Mouse (Mus musculus): ENCODE measurements at regions not wholly inside any gene's neighbourhood (a gene's known extent, or its start where the extent isn't known, plus 50 kb on each side); places are given as distances from the start of the nearest gene placed in this dataset.

DNA sequence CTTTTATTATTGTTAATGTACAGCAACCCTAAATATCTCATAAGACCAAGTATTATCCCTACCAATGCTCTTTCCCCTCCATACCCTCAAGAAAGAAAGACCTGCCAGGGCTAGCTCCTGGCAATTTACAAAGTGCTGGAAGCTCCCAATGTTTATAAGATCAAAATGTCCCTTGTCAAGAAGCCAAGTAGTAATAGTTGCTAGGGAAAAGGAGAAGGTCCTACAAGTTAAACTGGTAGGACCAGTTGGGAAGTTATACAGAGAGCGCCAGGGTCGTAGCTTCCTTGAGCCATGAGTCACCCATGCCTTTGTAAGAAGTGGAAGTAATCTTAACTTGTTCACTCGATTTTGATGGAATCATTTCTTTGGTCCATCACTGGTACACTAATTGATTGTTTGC lies 1344.1 kb downstream of the Zfp704 start:
- TF ChIP-seq POLR2A (IDR thresholded peaks at IDR 0.05; ENCODE audit: borderline replicate concordance, extremely low read depth, insufficient read depth, insufficient read length, poor library complexity, severe bottlenecking) = no peak
- no peak for TF ChIP-seq CTCF (IDR thresholded peaks at IDR 0.05; ENCODE audit: borderline replicate concordance, extremely low read depth, insufficient read depth, insufficient read length)
- no peak for DNase-seq (ENCODE audit: low read depth)

DNA sequence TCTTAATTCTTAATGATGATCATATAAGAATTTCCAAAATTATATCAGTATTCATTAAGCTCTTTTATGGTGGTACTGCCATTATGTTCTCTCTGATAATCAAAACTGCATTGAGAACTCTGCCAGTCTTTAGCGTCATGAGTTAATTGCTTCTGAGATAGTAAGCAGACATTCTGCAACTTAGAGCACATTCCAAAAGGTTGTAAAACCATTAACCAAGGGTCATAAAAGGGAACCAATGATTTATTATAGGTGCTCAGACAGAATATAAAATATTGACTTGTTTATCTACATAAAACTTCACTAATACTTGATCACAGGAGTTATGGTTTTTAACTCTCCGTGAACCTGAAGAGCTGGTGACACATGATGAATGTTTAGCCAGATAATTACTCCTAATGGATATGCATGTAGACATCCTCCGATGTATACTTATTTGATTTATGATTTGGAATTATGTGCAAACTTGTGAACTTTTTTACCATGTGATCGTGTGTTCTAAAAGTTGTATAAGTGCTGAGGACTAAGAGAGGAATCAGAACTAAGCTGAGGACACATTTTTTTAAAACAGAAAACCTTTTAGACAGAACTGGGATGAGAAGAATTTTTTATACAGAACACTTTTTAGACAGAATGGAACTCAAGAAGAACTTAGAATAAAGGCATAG lies 1345.4 kb downstream of the Zfp704 start:
- DNase-seq (ENCODE audit: low read depth) = no peak
- TF ChIP-seq POLR2A (IDR thresholded peaks at IDR 0.05; ENCODE audit: borderline replicate concordance, extremely low read depth, insufficient read depth, insufficient read length, poor library complexity, severe bottlenecking) = no peak
- TF ChIP-seq CTCF (IDR thresholded peaks at IDR 0.05; ENCODE audit: borderline replicate concordance, extremely low read depth, insufficient read depth, insufficient read length) = no peak

DNA sequence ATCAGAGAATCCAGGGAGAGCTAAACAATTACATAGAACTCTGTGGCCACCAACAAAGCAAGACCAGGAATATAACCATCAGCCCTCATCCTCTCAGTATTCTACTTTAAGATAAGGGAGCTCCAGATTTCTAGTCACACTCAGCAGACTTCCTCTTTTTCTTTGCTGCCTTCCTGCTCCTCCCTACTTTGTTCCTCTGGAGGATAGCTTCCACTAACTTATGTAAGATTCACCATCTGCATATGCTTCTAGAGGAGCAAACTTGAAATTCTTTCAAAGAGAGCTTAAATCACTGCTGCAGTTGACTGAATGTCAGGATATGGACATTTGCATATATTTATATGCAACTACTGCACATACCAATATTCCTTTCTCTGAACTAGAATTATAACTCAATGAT lies 1352.6 kb downstream of the Zfp704 start:
- TF ChIP-seq POLR2A (IDR thresholded peaks at IDR 0.05; ENCODE audit: borderline replicate concordance, extremely low read depth, insufficient read depth, insufficient read length, poor library complexity, severe bottlenecking) = no peak
- TF ChIP-seq CTCF (IDR thresholded peaks at IDR 0.05; ENCODE audit: borderline replicate concordance, extremely low read depth, insufficient read depth, insufficient read length) = no peak

DNA sequence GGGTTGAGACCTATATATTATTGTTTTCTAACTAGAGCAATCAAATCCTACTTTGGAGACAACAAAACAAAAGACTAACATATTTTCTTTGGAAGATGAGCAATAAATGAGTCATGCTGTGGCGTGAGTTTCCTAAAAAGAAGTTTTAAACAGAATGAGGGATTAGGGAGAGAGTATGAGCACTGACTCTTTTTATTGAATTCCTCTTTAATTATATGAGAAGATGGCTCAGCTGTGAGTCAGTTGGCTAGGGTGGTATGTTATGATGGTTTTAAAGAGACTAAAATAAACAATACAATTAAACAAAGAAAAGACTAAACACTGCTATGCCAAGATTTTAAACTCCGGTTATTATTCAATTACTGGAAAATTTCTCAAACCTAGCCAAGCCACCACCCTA lies 1357.6 kb downstream of the Zfp704 start:
- no peak for TF ChIP-seq POLR2A (IDR thresholded peaks at IDR 0.05; ENCODE audit: borderline replicate concordance, extremely low read depth, insufficient read depth, insufficient read length, poor library complexity, severe bottlenecking)
- TF ChIP-seq CTCF (IDR thresholded peaks at IDR 0.05; ENCODE audit: borderline replicate concordance, extremely low read depth, insufficient read depth, insufficient read length) = no peak
- DNase-seq (ENCODE audit: low read depth) = no peak

More for the DNA sequence above, 1352.6 kb downstream of the Zfp704 start:
- no peak for DNase-seq (ENCODE audit: low read depth)

DNA sequence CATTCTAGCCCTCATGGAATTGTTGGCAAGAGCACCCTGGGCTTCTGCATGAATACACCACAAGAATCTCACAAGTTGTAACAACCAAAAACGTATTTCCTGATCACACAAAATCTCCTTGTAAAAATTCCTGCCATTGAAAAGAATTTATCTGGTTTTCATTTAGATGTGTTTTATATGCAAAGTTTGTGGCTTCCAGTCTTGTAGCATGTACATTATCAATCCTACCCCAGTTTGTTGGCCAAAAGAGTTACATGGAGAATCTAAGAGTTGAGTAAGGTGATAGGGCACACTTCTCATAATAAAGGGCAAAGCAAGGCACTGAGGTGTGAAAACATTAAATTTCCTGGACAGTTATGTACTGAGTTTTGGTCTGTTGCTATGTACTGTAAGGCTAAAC lies 1361.0 kb downstream of the Zfp704 start:
- TF ChIP-seq CTCF (IDR thresholded peaks at IDR 0.05; ENCODE audit: borderline replicate concordance, extremely low read depth, insufficient read depth, insufficient read length) (no peak), POLR2A (IDR thresholded peaks at IDR 0.05; ENCODE audit: borderline replicate concordance, extremely low read depth, insufficient read depth, insufficient read length, poor library complexity, severe bottlenecking) (no peak)
- no peak for DNase-seq (ENCODE audit: low read depth)

DNA sequence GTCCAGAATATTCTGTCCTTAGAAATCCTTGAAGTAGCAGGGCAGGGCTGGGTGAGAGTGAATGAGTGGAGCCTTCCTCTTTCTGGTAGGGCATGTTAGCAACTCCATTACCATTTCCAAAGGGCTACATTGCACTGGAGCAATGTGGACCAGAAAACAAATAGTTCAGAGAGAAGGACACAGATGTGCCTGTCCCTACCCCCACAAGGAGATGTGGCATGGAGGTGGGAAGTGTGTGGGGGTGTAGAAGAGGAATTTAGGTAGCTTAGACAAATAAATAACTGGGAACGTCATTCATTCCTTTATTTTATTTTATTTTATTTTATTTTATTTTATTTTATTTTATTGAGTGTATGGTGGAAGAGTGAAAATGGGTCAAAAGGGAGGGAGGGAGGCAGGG lies 1364.1 kb downstream of the Zfp704 start:
- DNase-seq (ENCODE audit: low read depth) = peak; percentile 5

DNA sequence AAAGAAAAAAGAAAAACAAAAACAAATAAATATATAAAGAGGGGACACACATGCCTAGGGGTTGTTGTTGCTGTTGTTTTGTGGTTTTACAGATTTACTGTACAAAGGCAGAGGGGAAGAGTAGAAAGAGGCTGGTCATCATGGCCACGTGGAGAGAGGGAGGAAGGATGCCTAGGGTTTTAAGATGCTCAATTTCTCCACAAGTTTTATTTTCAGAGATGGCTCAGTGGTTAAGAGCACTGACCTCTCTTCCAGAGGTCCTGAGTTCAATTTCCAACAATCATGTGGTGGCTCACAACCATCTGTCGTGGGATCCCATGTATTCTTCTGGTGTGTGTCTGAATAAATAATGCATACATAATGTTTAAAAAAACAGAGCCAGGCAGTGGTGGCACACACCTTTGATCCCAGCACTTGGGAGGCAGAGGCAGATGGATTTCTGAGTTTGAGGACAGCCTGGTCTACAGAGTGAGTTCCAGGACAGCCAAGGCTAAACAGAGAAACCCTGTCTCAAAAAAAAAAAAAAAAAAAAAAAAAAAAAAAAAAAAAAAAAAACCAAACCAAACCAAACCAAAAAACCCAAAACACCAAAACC lies 1364.6 kb downstream of the Zfp704 start:
- peak; percentile 78 for DNase-seq (ENCODE audit: low read depth)

DNA sequence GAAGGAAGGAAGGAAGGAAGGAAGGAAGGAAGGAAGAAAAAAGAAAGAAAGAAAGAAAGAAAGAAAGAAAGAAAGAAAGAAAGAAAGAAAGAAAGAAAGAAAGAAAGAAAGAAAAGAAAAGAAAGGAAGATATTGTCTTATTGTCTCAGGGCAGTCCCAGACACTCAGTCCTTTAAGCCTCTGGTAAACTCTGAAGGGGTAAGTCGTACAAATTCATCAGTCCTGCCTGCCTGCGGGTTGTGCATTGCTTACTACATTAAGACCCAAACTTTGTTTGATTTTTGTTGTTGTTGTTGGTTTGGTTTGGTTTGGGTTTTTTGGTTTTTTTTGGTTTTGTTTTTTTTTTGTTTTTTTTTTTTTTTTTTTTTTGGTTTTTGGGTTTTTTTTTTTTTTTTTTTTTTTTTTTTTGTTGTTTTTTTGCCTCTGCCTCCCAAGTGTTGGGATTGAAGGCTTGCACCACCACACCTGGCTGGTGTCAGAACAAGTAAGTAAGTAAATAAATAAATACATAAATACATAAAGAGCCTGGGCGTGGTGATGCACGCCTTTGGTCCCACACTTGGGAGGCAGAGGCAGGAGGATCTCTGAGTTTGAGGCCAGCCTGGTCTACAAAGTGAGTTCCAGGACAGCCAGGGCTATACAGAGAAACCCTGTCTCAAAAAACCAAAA lies 1365.2 kb downstream of the Zfp704 start:
- peak; percentile 55 for DNase-seq (ENCODE audit: low read depth)

DNA sequence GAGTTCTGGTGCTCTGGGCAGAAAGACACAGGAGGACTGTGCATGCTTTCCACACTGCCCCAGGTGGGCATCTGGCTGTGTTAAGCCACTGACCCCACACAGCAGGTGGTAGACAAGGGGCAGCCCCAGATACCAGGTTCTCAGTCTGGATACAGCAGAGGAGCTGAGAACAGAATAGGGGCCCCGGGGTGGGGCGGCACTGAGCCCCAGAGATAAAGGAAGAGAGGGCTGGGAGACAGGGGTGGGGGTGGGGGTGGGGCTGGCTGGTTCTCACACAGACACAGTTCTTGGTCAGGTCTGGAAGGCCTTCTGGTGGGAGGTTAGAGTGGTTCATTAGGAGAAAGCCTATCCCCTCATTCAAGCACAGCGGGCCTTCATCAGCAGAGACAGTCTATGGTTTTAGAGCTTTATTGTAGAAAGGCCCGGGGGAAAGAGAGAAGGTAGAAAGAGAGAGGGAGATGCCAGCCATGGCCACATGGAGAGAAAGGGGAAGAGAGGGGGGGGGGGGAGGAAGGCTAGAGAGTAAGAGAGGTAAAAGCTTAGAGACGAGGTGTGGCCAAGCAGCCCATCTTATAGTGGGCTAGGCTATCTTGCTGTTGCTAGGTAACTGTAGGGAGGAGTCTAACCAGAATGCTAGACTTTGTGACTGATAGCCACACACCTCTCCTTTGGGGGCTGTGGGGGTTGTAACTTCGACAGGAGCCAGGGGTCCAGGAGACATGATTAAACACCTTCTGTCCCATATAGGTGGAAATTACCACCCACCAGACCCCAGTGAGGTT lies 1403.1 kb downstream of the Zfp704 start:
- DNase-seq (ENCODE audit: low read depth) = no peak
- TF ChIP-seq POLR2A (IDR thresholded peaks at IDR 0.05; ENCODE audit: borderline replicate concordance, extremely low read depth, insufficient read depth, insufficient read length, poor library complexity, severe bottlenecking) = no peak
- TF ChIP-seq CTCF (IDR thresholded peaks at IDR 0.05; ENCODE audit: borderline replicate concordance, extremely low read depth, insufficient read depth, insufficient read length) = no peak

DNA sequence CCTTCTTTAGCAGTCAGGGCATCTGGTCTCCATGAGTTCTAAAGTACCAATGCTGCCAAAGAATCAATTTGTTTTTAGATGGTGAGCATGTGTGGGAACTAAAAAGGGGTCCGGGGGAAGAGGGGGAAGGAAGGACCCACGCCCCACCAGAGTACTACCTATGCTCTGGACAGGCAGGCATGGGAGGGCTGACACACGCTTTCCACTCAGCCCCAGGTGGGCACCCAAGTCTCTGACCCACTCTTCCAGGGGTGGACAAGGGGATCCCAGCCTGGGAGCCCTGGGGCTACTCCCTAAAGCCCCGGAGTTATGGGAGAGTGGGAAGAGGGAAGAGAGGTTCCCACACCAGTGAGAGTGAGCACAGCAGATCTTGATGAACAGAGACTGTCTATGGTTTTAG lies 1446.9 kb downstream of the Zfp704 start:
- DNase-seq (ENCODE audit: low read depth) = peak; percentile 14

DNA sequence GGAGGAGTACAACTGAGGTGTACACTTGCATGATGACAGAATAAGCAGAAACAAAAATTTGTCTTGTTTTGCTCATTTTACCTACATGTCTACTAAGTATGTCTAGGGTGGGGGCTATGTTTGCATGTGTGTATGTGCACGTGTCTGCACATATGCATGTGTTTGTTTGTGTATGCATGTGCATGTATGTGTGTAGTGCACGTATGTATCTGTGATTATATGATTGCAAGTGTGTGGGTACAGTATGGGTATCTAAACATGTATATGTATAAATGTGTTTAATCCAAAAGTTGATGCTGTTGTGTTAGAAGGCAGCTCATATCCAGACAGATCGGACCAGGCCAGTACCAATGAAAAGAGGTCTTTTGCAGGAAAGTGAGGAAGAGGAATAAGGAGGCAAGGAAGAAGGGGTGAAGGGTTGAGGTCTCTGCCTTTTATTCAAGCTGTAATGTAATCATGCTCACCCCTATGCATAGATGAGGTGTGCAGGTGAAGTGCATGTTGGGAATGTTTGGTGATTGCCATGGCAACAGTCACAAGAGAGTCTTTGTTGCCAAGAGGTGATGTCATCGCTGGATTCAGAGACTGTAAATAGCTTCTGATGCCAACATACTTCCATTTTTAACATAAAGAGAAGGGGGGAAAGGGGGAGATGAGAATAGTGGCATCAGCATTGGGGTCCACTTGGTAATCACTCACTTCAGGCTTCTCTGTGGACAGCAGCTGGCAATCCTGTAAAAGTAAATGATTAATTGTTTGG lies 1447.7 kb downstream of the Zfp704 start:
- TF ChIP-seq CTCF (IDR thresholded peaks at IDR 0.05; ENCODE audit: borderline replicate concordance, extremely low read depth, insufficient read depth, insufficient read length) (no peak), POLR2A (IDR thresholded peaks at IDR 0.05; ENCODE audit: borderline replicate concordance, extremely low read depth, insufficient read depth, insufficient read length, poor library complexity, severe bottlenecking) (no peak)

More for the DNA sequence above, 1446.9 kb downstream of the Zfp704 start:
- TF ChIP-seq CTCF (IDR thresholded peaks at IDR 0.05; ENCODE audit: borderline replicate concordance, extremely low read depth, insufficient read depth, insufficient read length) (no peak), POLR2A (IDR thresholded peaks at IDR 0.05; ENCODE audit: borderline replicate concordance, extremely low read depth, insufficient read depth, insufficient read length, poor library complexity, severe bottlenecking) (no peak)

More for the DNA sequence above, 1447.7 kb downstream of the Zfp704 start:
- peak; percentile 93 for DNase-seq (ENCODE audit: low read depth)
